In genomic region chr1:56195224-56195623, GRCm38 (mm10) we compare ENCODE assay signal across 19 mouse cellular contexts.
DNase-seq lines count a peak whose midpoint lies in the region; ATAC-seq and TF ChIP-seq lines count a peak whose summit lies in the region.
"Had no signal": no experiment of that assay in that cellular context is flagged by ENCODE, and none has a peak within 500 bp of the region (broad histone marks: within the 10 kb centered on the region; RNA-seq: fewer than 3 reads in every experiment).

No protein-coding gene starts in this region.

- no peak overlapping the region for H3K9ac ChIP-seq in intestine, postnatal 0 days (ENCODE audit: low read depth, low read length)
- no peak overlapping the region for H3K9ac ChIP-seq in intestine, embryonic 16.5 days (ENCODE audit: low read depth, low read length)
- H3K9ac ChIP-seq in lung, embryonic 14.5 days = no peak overlapping the region
- no peak overlapping the region for H3K9ac ChIP-seq in stomach, postnatal 0 days (ENCODE audit: low read length)
- H3K9ac ChIP-seq: embryonic facial prominence, embryonic 15.5 days; hindbrain, embryonic 15.5 days; limb, embryonic 12.5 days; liver, embryonic 14.5 days; midbrain, embryonic 13.5 days; neural tube, embryonic 12.5 days had no signal

- no peak for TF ChIP-seq EP300 in stomach, postnatal 0 days (optimal IDR thresholded peaks at IDR 0.05)

- peak; percentile 59 for TF ChIP-seq CTCF in intestine, postnatal 0 days (IDR thresholded peaks at IDR 0.05; ENCODE audit: low read depth)
- peak; percentile 52 for TF ChIP-seq CTCF in lung, embryonic 14.5 days (IDR thresholded peaks at IDR 0.05; ENCODE audit: low read depth)
- TF ChIP-seq CTCF in lung, adult 2 months (IDR thresholded peaks at IDR 0.05; ENCODE audit: insufficient read depth, low read length) = no peak
- peak; percentile 54 for TF ChIP-seq CTCF in stomach, postnatal 0 days (IDR thresholded peaks at IDR 0.05; ENCODE audit: low read depth)

- ATAC-seq in intestine, postnatal 0 days = no peak
- no peak for ATAC-seq in intestine, embryonic 16.5 days
- ATAC-seq in lung, embryonic 14.5 days (ENCODE audit: insufficient read depth) = no peak
- no peak for ATAC-seq in stomach, postnatal 0 days (ENCODE audit: low FRiP score, low TSS enrichment)
- ATAC-seq: CD4-positive, CD25-positive, alpha-beta regulatory T cell, adult 4 months; midbrain, embryonic 13.5 days had no signal

- 98% methylated on average over 2 of the region's 2 CpGs for WGBS in intestine, postnatal 0 days
- 92% methylated on average over 2 of the region's 2 CpGs for WGBS in intestine, embryonic 16.5 days
- WGBS in lung, embryonic 14.5 days = 96% methylated on average over 2 of the region's 2 CpGs
- 88% methylated on average over 2 of the region's 2 CpGs for WGBS in lung, adult 2 months
- 97% methylated on average over 2 of the region's 2 CpGs for WGBS in stomach, postnatal 0 days

- TF ChIP-seq POLR2A in lung, adult 2 months (IDR thresholded peaks at IDR 0.05; ENCODE audit: borderline replicate concordance, extremely low read depth, low read depth, low read length) = no peak

- no peak for DNase-seq in lung, embryonic 14.5 days
- DNase-seq in lung, adult 2 months = no peak
- DNase-seq in NIH3T3 (ENCODE audit: low read depth) = peak; percentile 10
- DNase-seq in stomach, postnatal 0 days (ENCODE audit: low spot score) = no peak
- DNase-seq in layer of hippocampus, postnatal 14 days (ENCODE audit: low spot score in 2 of 2) = no peak
- DNase-seq: adrenal gland, postnatal 10 days; cerebellum, postnatal 10 days; heart, postnatal 4 days; lung, postnatal 14 days; thymus, postnatal 14 days had no signal

- H3K4me3 ChIP-seq in intestine, postnatal 0 days (ENCODE audit: low read depth, low read length) = no peak overlapping the region
- H3K4me3 ChIP-seq in intestine, embryonic 16.5 days (ENCODE audit: low read length) = no peak overlapping the region
- H3K4me3 ChIP-seq in lung, embryonic 14.5 days (ENCODE audit: low read depth, low read length) = no peak overlapping the region
- no peak overlapping the region for H3K4me3 ChIP-seq in lung, adult 2 months (replicated peaks; ENCODE audit: extremely low read depth, low read depth, low read length)
- H3K4me3 ChIP-seq in stomach, postnatal 0 days (ENCODE audit: low read depth, low read length) = no peak overlapping the region
- H3K4me3 ChIP-seq: embryonic facial prominence, embryonic 15.5 days; hindbrain, embryonic 15.5 days; limb, embryonic 12.5 days; midbrain, embryonic 13.5 days; neural tube, embryonic 12.5 days had no signal

- H3K27ac ChIP-seq in intestine, postnatal 0 days (ENCODE audit: low read depth, low read length) = no peak overlapping the region
- no peak overlapping the region for H3K27ac ChIP-seq in intestine, embryonic 16.5 days (ENCODE audit: low read length)
- no peak overlapping the region for H3K27ac ChIP-seq in lung, embryonic 14.5 days (ENCODE audit: low read depth)
- H3K27ac ChIP-seq in stomach, postnatal 0 days (replicated peaks) = no peak overlapping the region
- H3K27ac ChIP-seq: embryonic facial prominence, embryonic 15.5 days; hindbrain, embryonic 15.5 days; limb, embryonic 12.5 days; liver, embryonic 14.5 days; midbrain, embryonic 13.5 days; neural tube, embryonic 12.5 days had no signal

- H3K4me2 ChIP-seq in intestine, postnatal 0 days (replicated peaks; ENCODE audit: low read depth) = no peak overlapping the region
- no peak overlapping the region for H3K4me2 ChIP-seq in intestine, embryonic 16.5 days (ENCODE audit: low read depth, low read length)
- no peak overlapping the region for H3K4me2 ChIP-seq in lung, embryonic 14.5 days
- H3K4me2 ChIP-seq in stomach, postnatal 0 days (replicated peaks; ENCODE audit: low read depth) = no peak overlapping the region
- H3K4me2 ChIP-seq: embryonic facial prominence, embryonic 15.5 days; hindbrain, embryonic 15.5 days; limb, embryonic 12.5 days; midbrain, embryonic 13.5 days; neural tube, embryonic 12.5 days had no signal

- no peaks in the 10 kb centered on the region for H3K4me1 ChIP-seq in intestine, postnatal 0 days (replicated peaks; ENCODE audit: control insufficient read depth, insufficient read depth, low read length)
- H3K4me1 ChIP-seq in intestine, embryonic 16.5 days (ENCODE audit: control insufficient read depth, insufficient read depth, low read length) = no peaks in the 10 kb centered on the region
- H3K4me1 ChIP-seq in lung, embryonic 14.5 days (ENCODE audit: insufficient read depth) = no peaks in the 10 kb centered on the region
- H3K4me1 ChIP-seq in lung, adult 2 months (ENCODE audit: control insufficient read depth, insufficient read depth, low read length) = no peaks in the 10 kb centered on the region
- no peaks in the 10 kb centered on the region for H3K4me1 ChIP-seq in stomach, postnatal 0 days (replicated peaks; ENCODE audit: control insufficient read depth, insufficient read depth)
- H3K4me1 ChIP-seq: embryonic facial prominence, embryonic 15.5 days; hindbrain, embryonic 15.5 days; limb, embryonic 12.5 days; midbrain, embryonic 13.5 days; neural tube, embryonic 12.5 days had no signal

- H3K36me3 ChIP-seq in intestine, postnatal 0 days (ENCODE audit: control insufficient read depth, insufficient read depth) = no peaks in the 10 kb centered on the region
- H3K36me3 ChIP-seq in intestine, embryonic 16.5 days (ENCODE audit: control insufficient read depth, insufficient read depth, low read length) = no peaks in the 10 kb centered on the region
- H3K36me3 ChIP-seq in lung, embryonic 14.5 days (ENCODE audit: insufficient read depth) = no peaks in the 10 kb centered on the region
- no peaks in the 10 kb centered on the region for H3K36me3 ChIP-seq in stomach, postnatal 0 days (ENCODE audit: control insufficient read depth, insufficient read depth, low read length)
- H3K36me3 ChIP-seq: embryonic facial prominence, embryonic 15.5 days; hindbrain, embryonic 15.5 days; limb, embryonic 12.5 days; midbrain, embryonic 13.5 days; neural tube, embryonic 12.5 days had no signal

- no peaks in the 10 kb centered on the region for H3K27me3 ChIP-seq in intestine, postnatal 0 days (replicated peaks; ENCODE audit: control insufficient read depth, insufficient read depth, low read length)
- H3K27me3 ChIP-seq in intestine, embryonic 16.5 days (replicated peaks; ENCODE audit: control insufficient read depth, insufficient read depth, low read length) = no peaks in the 10 kb centered on the region
- H3K27me3 ChIP-seq in lung, embryonic 14.5 days (ENCODE audit: insufficient read depth, low read length) = no peaks in the 10 kb centered on the region
- H3K27me3 ChIP-seq in stomach, postnatal 0 days (ENCODE audit: control insufficient read depth, insufficient read depth, low read length) = no peaks in the 10 kb centered on the region
- H3K27me3 ChIP-seq: embryonic facial prominence, embryonic 15.5 days; hindbrain, embryonic 15.5 days; limb, embryonic 12.5 days; midbrain, embryonic 13.5 days; neural tube, embryonic 12.5 days had no signal

- no peaks in the 10 kb centered on the region for H3K9me3 ChIP-seq in intestine, postnatal 0 days (ENCODE audit: control insufficient read depth)
- no peaks in the 10 kb centered on the region for H3K9me3 ChIP-seq in intestine, embryonic 16.5 days (ENCODE audit: control insufficient read depth, low read length)
- H3K9me3 ChIP-seq in lung, embryonic 14.5 days (ENCODE audit: low read depth, low read length) = no peaks in the 10 kb centered on the region
- H3K9me3 ChIP-seq in stomach, postnatal 0 days (ENCODE audit: control insufficient read depth, low read length) = no peaks in the 10 kb centered on the region
- H3K9me3 ChIP-seq: embryonic facial prominence, embryonic 15.5 days; hindbrain, embryonic 15.5 days; limb, embryonic 12.5 days; midbrain, embryonic 13.5 days; neural tube, embryonic 12.5 days had no signal
